Mouse (Mus musculus): ENCODE results near the gene Ugt1a6a.

DNA sequence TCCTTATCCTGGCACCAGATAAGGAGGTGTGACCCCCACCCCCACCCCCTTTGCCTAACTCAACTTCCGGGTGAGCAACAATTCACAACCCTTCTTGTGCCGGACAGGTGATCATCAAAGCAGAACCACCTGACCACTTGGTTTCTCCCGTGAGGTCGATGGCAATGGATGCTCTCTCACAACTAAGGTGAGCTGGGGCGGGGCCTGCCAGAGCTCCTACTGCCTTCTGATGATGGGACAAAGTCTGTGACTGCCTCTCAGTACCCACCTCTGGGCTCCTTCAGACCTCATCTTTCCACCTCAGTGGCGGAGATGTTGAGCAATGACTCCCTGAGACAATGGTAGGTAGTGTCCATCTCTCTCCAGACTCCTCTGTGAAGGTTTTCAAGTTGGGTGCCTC is 111.3 kb downstream of the Ugt1a6a start:
- TF ChIP-seq CTCF (conservative IDR thresholded peaks at IDR 0.05; ENCODE audit: insufficient read depth, insufficient read length, low read depth, low read length) (no peak), POLR2A (IDR thresholded peaks at IDR 0.05; ENCODE audit: low read depth, low read length) (no peak)

Data from kidney, adult 2 months (tissue).